Mouse (Mus musculus) embryo, embryonic 11 days (tissue): ENCODE results near the gene Rec8.
A peak's percentile ranks its signal among the peaks of the same experiment; 100 is the strongest.

ENCODE experiments used
- DNase-seq: peaks from one replicate; pipeline ENCODE4 v3.0.0-alpha.2; 2015

Rec8 gene

DNA sequence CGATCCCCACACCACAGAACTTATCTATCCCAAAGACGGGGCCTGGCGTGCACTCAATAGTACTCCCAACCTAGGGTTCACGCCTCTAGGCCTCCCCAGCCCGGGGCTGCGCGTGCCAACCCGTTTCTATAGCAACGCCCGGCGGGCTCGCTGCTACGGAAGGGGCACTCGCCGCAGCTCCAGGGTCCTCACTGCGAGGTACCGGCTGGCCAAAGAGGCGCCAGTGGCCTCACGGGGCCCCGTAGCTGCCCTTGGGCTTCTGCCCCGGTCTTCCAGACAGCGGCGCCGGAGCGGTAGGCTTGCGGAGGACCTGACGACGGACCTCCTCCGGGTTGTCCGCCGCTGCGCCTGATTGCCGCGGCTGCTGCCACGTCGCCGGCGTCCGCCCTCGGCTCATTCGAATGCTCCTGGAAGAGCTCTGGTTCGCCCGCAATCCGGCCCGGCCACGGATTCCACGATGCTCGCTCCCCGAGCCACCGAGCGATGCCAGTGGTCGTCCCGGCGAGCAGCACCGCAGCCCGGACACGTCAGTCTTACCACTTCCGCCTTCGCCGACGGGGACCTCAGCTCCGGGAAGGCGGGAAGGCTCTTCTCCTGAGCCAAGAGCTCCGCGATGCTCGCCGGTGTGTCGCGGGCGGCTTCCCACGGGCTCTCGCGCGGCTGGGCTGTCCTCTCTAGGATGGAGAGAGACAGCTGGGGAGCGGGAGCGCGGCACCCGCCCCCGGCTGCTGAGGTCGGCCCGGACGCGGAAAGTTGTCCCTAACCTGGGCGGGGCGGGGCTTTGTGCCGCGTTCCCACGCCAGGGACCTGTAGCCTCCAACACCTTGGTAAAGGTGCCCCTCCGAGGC, 25.4 kb downstream of the Rec8 start, which contains the start of gene Tm9sf1:
Gene Tm9sf1 (minus strand): TSS at position 747 of the 848 bp plus-strand sequence.
- peak; percentile 92 for DNase-seq

DNA sequence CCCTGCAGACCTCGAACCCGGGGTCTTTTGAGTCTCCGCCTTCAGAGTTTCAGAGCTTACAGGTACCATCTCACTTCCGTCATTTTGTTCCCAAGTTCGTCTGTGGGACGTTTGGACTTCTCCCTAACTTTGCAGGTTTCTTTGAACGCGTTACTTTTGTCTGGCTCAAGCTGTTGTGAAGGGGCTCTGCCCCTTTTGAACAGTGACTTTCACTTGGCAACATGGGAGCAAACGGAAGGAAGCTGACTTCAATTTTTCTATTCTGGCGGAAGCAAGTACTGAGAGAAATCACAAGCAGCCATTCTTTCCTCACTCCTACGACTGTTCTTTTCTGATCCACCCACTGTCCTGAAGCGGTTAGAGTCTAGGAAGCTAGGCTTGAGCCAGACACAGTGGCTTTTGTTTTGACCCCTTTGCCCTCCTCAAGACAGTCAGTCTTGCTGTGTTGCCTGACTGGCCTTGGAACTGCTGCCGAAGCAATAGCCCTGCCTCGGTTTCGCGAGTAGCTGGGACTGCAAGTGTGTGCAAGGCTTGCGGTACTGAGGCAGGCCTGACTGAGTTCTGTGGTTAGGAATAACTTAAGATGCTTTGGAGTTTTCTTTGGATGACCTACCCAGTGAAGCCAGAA, 26.5 kb downstream of the Rec8 start:
- peak; percentile 22 for DNase-seq

DNA sequence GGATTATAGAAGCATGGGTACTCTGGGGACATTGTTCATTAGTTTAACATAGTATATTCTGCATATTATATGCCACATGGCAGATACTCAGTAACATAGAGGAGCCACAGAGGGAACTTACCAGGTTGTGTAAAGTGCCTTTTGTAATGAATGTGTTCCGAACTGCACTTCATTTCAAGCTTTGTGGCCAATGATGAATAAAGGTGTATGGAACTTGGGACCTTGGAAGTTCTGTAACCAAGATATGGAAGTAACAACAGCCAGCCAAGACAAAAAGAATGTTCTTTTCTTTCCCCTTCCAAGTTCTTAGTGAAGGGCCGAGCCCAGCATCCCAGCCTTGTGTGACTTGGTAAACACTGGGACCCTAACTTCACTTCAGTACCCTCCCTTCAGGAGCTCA, 32.0 kb downstream of the Rec8 start, which contains the start of gene Tssk4:
Gene Tssk4 (plus strand): TSS at position 301 of the 400 bp plus-strand sequence.
- no peak for DNase-seq

DNA sequence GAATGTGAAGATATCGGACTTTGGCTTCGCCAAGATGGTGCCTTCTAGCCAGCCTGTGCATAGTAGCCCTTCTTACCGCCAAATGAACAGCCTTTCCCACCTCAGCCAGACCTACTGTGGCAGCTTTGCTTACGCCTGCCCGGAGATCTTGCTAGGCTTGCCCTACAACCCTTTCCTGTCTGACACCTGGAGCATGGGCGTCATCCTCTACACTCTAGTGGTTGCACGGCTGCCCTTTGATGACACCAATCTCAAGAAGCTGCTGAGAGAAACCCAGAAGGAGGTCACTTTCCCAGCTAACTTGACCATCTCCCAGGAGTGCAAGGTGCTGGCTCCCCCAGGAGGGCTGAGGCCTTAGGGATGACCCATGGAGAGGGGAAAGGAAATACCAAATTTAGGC, 33.7 kb downstream of the Rec8 start:
- no peak for DNase-seq

DNA sequence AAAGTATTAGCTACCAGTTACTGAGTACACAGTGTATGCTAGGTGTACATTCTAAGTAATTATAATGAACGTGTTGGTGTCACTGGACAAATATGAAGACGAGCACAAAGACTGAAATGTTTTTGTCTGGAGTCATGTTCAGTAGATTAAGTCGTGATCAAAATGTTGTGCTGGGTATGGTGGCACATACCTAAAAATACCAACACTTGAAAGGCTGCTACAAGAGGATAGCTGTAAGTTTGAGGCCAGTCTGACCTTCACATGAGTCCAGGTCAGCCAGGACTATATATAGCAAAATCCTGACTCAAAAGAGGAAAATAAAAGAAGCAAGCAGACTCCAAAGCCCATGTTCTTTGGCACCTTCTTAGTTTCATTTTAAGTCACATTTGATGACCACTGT, 39.1 kb downstream of the Rec8 start:
- DNase-seq, result no peak

DNA sequence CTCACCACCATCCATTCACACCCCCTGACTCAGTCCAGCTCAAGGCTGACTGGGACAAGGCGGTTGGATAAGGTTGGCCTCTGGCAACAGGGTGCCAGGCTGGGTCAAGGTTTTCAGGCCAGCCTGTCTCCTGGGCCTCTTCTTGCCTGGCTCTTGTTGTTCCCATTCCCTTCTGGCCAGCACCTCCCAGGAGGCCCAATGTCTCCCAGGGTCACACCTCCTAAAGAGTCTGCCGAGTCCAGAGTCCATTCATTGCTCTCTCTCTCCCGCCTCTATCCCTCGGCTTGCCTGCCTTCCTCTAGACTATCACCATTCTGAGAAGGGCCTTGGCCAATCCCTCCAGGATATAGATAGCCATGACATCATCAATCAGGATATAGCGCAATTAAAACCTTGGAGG, 40.2 kb downstream of the Rec8 start:
- DNase-seq, result no peak

DNA sequence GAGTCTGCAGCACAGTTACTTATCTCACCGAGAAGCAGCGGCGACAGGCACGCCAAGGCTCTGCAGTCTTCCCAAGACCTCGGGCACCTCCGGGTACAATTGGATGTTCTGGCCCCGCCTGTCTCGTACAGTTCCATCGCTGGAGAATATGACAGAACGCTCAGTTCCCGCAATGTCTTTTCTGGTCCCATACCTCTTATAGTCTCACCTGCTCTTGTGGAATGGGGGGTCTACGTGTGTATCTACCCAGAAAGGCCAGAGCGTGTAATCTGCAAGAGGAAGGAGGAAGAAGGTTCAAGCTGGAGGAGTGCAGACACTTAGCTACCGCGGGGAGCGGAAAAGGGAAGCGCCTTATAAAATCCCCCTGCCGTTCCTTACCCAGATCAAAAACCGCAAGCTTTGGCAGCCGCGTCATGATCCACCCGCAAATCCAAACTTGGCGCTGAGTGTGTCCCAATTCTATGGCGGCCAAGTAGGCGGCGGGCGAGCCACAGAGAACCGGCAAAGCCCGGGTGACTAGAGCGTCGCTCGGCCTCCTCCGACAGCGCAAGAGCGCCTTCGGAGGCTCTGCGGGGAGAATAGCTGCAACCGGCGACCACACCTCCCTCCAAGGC, 42.2 kb downstream of the Rec8 start, which contains the start of gene Mdp1:
Gene Mdp1 (minus strand): TSS at position 549 of the 614 bp plus-strand sequence.
- DNase-seq, result peak; percentile 95

DNA sequence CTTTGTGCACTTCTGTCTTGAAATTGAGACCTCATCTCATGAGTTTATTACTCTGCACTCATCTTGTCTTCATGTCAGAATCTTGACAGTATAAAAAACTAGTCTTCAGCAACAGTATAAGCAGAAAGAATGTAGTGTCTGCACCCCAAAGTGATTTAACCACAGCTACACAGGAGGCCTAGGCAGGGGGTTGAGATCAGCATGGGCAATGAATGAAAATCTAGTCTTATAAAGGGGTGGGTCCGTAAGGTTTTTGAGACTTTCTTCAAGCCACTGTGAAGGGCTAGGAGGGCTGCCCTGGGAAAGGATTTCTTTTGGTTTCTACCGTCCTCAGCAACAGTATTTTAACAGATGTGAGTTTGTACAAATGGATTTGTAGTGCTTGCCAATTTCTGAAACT, 42.8 kb downstream of the Rec8 start:
- no peak for DNase-seq

DNA sequence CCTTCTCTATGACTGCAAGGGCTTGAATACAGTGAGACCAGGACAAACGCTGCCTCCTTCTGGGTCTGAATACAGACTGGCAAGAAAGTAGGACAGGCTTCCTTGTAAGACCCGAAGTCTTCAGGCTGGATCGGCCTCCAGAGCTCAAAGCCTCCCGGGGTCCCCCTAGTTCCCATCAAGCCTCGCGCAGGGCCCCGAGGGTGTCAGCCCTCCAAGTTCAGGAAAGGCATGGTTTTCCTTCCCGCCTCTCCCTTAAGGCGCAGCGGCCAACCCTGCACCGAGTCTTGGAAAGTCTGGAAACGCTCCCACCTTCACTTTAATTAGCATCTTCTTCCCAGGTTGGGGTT, 53.6 kb downstream of the Rec8 start:
- no peak for DNase-seq

DNA sequence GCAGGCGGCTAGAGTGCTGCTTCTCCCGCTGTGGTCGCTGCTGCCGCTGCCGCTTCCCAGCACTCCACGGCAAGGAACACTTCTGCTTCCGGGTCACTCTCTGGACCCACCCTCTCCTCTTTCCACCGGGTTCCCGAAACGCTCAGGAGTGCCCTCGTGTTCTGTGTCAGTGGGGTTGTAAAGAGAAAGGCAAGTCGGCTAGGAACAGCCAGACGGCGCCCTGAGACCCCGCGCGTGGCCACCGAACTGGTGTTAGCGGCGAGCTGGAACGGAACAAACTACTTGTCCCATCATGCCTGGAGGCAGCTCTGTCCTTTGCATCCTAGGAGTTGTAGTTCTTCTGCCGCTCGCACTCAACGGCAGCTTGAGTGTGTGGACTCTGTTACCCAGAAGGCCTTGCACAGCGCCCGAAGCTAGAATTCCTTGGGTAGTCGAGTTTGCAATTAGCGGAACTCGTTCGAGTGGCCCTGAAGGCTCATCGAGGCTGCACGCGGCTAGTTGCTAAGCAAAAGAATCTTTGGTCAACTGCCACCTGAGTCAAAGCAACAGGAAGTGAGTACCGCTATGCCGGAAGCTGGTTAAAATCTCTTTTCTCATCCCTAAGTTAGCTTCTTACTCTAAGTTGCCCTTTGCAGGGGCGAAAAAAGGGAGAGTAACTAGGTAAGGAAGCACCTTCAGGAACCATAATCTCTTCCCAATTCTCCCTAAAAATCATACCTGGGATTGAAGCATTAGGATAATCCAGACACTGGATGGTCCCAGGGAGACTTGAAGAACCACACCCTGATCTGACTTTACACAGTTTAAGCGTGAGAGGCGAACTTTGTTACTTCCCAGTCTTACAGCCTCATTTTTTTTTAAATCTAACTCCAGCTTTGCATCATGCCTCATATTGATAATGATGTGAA, 54.2 kb downstream of the Rec8 start, which contains the start of the genes Gmpr2 and Nedd8:
Gene Gmpr2 (plus strand): TSS at position 109 of the 908 bp plus-strand sequence.
Gene Nedd8 (minus strand): TSS at position 292 of the 908 bp plus-strand sequence.
- peak; percentile 96 for DNase-seq

DNA sequence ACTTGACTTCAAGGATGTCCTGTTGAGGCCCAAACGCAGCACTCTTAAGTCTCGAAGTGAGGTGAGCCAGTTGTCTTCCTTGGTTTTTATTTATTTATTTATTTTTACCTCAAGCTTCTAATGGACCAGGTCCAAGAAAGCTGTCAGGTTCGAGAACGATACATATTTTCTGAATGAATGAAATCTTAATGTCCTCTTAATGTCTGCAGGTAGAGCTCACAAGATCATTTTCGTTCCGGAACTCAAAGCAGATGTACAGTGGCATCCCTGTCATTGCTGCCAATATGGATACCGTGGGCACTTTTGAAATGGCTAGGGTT, 54.9 kb downstream of the Rec8 start:
- DNase-seq, result no peak
